Mouse (Mus musculus) MEL (cell line): Measurements from ENCODE around the gene Slc2a3. TPM values are rescaled to one million over a fixed set of nuclear protein-coding genes. Genes with fewer than 3 reads are reported as not detected.

Source experiments
- DNase-seq: peaks from one replicate; pipeline ENCODE4 v3.0.0; 2011; ENCODE audit warnings: low read depth, low spot score
- H3K27ac ChIP-seq: 2 replicates; pipeline ENCODE4 v1.5.1; 2012; ENCODE audit warnings: low read depth, mild to moderate bottlenecking, control low read depth, low read length, moderate library complexity; ENCODE audit not compliant: control insufficient read depth
- H3K27me3 ChIP-seq, 2 experiments: fragments of 150-350 bp in 1 of 2; sonication (generic) in 1 of 2; 2 replicates each; pipeline ENCODE4 v1.6.1; 2012; ENCODE audit warnings: low read length in 2 of 2, mild to moderate bottlenecking in 2 of 2, improper control_type of control experiment in 1 of 2, moderate library complexity in 1 of 2; ENCODE audit not compliant: insufficient read depth in 2 of 2, control insufficient read depth in 1 of 2
- H3K36me3 ChIP-seq, 2 experiments: 2 replicates each; pipeline ENCODE4 v1.6.1; 2012 to 2014; ENCODE audit warnings: low read length in 2 of 2, improper control_type of control experiment in 1 of 2, inconsistent platforms in 1 of 2, mild to moderate bottlenecking in 1 of 2; ENCODE audit not compliant: insufficient read depth in 2 of 2, control insufficient read depth in 1 of 2
- H3K4me1 ChIP-seq, 2 experiments: fragments of 150-350 bp in 1 of 2; sonication (generic) in 1 of 2; 2 replicates each; pipeline ENCODE4 v1.6.1; 2012; ENCODE audit warnings: low read length in 2 of 2, improper control_type of control experiment in 1 of 2, mild to moderate bottlenecking in 1 of 2; ENCODE audit not compliant: insufficient read depth in 2 of 2, control insufficient read depth in 1 of 2
- H3K4me3 ChIP-seq, 2 experiments: fragments of 150-350 bp in 1 of 2; sonication (generic) in 1 of 2; 2 replicates each; pipeline ENCODE4 v1.5.1; 2012; ENCODE audit warnings: low read depth in 2 of 2, low read length in 2 of 2, mild to moderate bottlenecking in 2 of 2, moderate library complexity in 2 of 2, control low read depth in 1 of 2, improper control_type of control experiment in 1 of 2; ENCODE audit not compliant: control insufficient read depth in 1 of 2, insufficient read depth in 1 of 2
- H3K79me2 ChIP-seq: 2 replicates; pipeline ENCODE4 v1.6.1; 2012; ENCODE audit warnings: mild to moderate bottlenecking, low read length, moderate library complexity; ENCODE audit not compliant: control insufficient read depth, poor library complexity, insufficient read depth
- H3K9ac ChIP-seq: 2 replicates; pipeline ENCODE4 v1.6.1; 2012; ENCODE audit warnings: low read depth, mild to moderate bottlenecking, control low read depth, low read length, moderate library complexity; ENCODE audit not compliant: control insufficient read depth, poor library complexity, severe bottlenecking
- H3K9me3 ChIP-seq: fragments of 150-350 bp; sonication (generic); replicated peaks from 2 replicates; pipeline ENCODE4 v1.6.1; 2012; ENCODE audit warnings: mild to moderate bottlenecking, low read length, improper control_type of control experiment, moderate library complexity; ENCODE audit not compliant: insufficient read depth
- BHLHE40 ChIP-seq: IDR thresholded peaks from 2 replicates; pipeline ENCODE4 v1.6.1; 2012; ENCODE audit warnings: low read depth, mild to moderate bottlenecking, inconsistent platforms, low read length, improper control_type of control experiment, borderline replicate concordance
- CHD1 ChIP-seq: IDR thresholded peaks from 2 replicates; pipeline ENCODE4 v1.6.1; 2012; ENCODE audit warnings: low read depth, mild to moderate bottlenecking, inconsistent platforms, low read length, improper control_type of control experiment
- CHD2 ChIP-seq: IDR thresholded peaks from 2 replicates; pipeline ENCODE4 v1.6.1; 2011; ENCODE audit warnings: low read length, improper control_type of control experiment
- CTCF ChIP-seq, 3 experiments: IDR thresholded peaks in 2 of 3; conservative IDR thresholded peaks in 1 of 3; 2 replicates each; pipeline ENCODE4 v1.5.1; 2011 to 2012; ENCODE audit warnings: low read length in 3 of 3, low read depth in 2 of 3, mild to moderate bottlenecking in 2 of 3, improper control_type of control experiment in 1 of 3, inconsistent platforms in 1 of 3, mixed read lengths in 1 of 3, moderate library complexity in 1 of 3; ENCODE audit not compliant: control insufficient read depth in 1 of 3, insufficient read depth in 1 of 3, poor library complexity in 1 of 3, severe bottlenecking in 1 of 3
- EP300 ChIP-seq, 2 experiments: IDR thresholded peaks; 2 replicates each; pipeline ENCODE4 v1.6.1; 2011; ENCODE audit warnings: improper control_type of control experiment in 2 of 2, low read length in 2 of 2, low read depth in 1 of 2, mild to moderate bottlenecking in 1 of 2
- GABPA ChIP-seq: IDR thresholded peaks from 2 replicates; pipeline ENCODE4 v1.6.1; 2012; ENCODE audit warnings: low read depth, mild to moderate bottlenecking, inconsistent platforms, low read length, improper control_type of control experiment, moderate library complexity
- GATA1 ChIP-seq: IDR thresholded peaks from 2 replicates; pipeline ENCODE4 v1.6.1; 2011; ENCODE audit warnings: low read depth, low read length, improper control_type of control experiment
- HCFC1 ChIP-seq: IDR thresholded peaks from 2 replicates; pipeline ENCODE4 v1.6.1; 2012; ENCODE audit warnings: low read depth, mild to moderate bottlenecking, inconsistent platforms, low read length, improper control_type of control experiment, moderate library complexity
- MAFK ChIP-seq: IDR thresholded peaks from 2 replicates; pipeline ENCODE4 v1.6.1; 2011; ENCODE audit warnings: low read depth, mild to moderate bottlenecking, low read length, improper control_type of control experiment, borderline replicate concordance
- MAX ChIP-seq: IDR thresholded peaks from 2 replicates; pipeline ENCODE4 v1.6.1; 2011; ENCODE audit warnings: low read length, improper control_type of control experiment
- MAZ ChIP-seq: IDR thresholded peaks from 2 replicates; pipeline ENCODE4 v1.6.1; 2012; ENCODE audit warnings: low read depth, mild to moderate bottlenecking, inconsistent platforms, low read length, improper control_type of control experiment
- MEF2A ChIP-seq: IDR thresholded peaks from 2 replicates; pipeline ENCODE4 v1.6.1; 2014; ENCODE audit warnings: low read depth, mild to moderate bottlenecking, inconsistent platforms, low read length, improper control_type of control experiment; ENCODE audit not compliant: poor library complexity, insufficient replicate concordance, severe bottlenecking; ENCODE audit errors: extremely low read depth
- MXI1 ChIP-seq: IDR thresholded peaks from 2 replicates; pipeline ENCODE4 v1.6.1; 2011; ENCODE audit warnings: mild to moderate bottlenecking, low read depth, low read length, improper control_type of control experiment
- MYB ChIP-seq: IDR thresholded peaks from 2 replicates; pipeline ENCODE4 v1.6.1; 2011; ENCODE audit warnings: mild to moderate bottlenecking, low read depth, low read length, improper control_type of control experiment
- NELFE ChIP-seq: IDR thresholded peaks from 2 replicates; pipeline ENCODE4 v1.6.1; 2011; ENCODE audit warnings: low read depth, low read length, improper control_type of control experiment
- NRF1 ChIP-seq: IDR thresholded peaks from 2 replicates; pipeline ENCODE4 v1.6.1; 2014; ENCODE audit warnings: low read depth, mild to moderate bottlenecking, inconsistent platforms, low read length, improper control_type of control experiment, moderate library complexity; ENCODE audit not compliant: poor library complexity, insufficient read depth, severe bottlenecking
- POLR2AphosphoS2 ChIP-seq: IDR thresholded peaks from 2 replicates; pipeline ENCODE4 v1.6.1; 2011; ENCODE audit warnings: low read length, improper control_type of control experiment
- POLR2AphosphoS5 ChIP-seq: IDR thresholded peaks from 2 replicates; pipeline ENCODE4 v1.6.1; 2012; ENCODE audit warnings: low read depth, borderline replicate concordance, mild to moderate bottlenecking, inconsistent platforms, low read length, moderate library complexity, mixed read lengths
- RAD21 ChIP-seq: IDR thresholded peaks from 2 replicates; pipeline ENCODE4 v1.6.1; 2011; ENCODE audit warnings: mild to moderate bottlenecking, low read depth, low read length, improper control_type of control experiment
- RCOR1 ChIP-seq: IDR thresholded peaks from 2 replicates; pipeline ENCODE4 v1.6.1; 2012; ENCODE audit warnings: low read depth, mild to moderate bottlenecking, inconsistent platforms, low read length, improper control_type of control experiment
- SIN3A ChIP-seq: IDR thresholded peaks from 2 replicates; pipeline ENCODE4 v1.6.1; 2012; ENCODE audit warnings: low read length, improper control_type of control experiment, inconsistent platforms
- SMC3 ChIP-seq: IDR thresholded peaks from 2 replicates; pipeline ENCODE4 v1.6.1; 2011; ENCODE audit warnings: low read depth, low read length, improper control_type of control experiment
- TAL1 ChIP-seq: IDR thresholded peaks from 2 replicates; pipeline ENCODE4 v1.6.1; 2012; ENCODE audit warnings: mild to moderate bottlenecking, inconsistent platforms, low read length, moderate library complexity, mixed read lengths
- TBP ChIP-seq: IDR thresholded peaks from 2 replicates; pipeline ENCODE4 v1.8.0; 2011; ENCODE audit warnings: low read depth, low read length, improper control_type of control experiment
- TCF12 ChIP-seq: IDR thresholded peaks from 2 replicates; pipeline ENCODE4 v1.6.1; 2014; ENCODE audit warnings: low read depth, mild to moderate bottlenecking, inconsistent platforms, low read length, improper control_type of control experiment, moderate library complexity
- UBTF ChIP-seq: IDR thresholded peaks from 2 replicates; pipeline ENCODE4 v1.6.1; 2012; ENCODE audit warnings: low read depth, mild to moderate bottlenecking, inconsistent platforms, low read length, improper control_type of control experiment, moderate library complexity, borderline replicate concordance; ENCODE audit not compliant: insufficient read depth
- USF1 ChIP-seq: IDR thresholded peaks from 2 replicates; pipeline ENCODE4 v1.6.1; 2014; ENCODE audit warnings: low read depth, mild to moderate bottlenecking, inconsistent platforms, low read length, improper control_type of control experiment, moderate library complexity
- USF2 ChIP-seq, 2 experiments: IDR thresholded peaks; 2 replicates each; pipeline ENCODE4 v1.6.1; 2011 to 2012; ENCODE audit warnings: improper control_type of control experiment in 2 of 2, low read length in 2 of 2, borderline replicate concordance in 1 of 2, inconsistent platforms in 1 of 2, low read depth in 1 of 2, mild to moderate bottlenecking in 1 of 2; ENCODE audit not compliant: insufficient read depth in 1 of 2
- ZC3H11A ChIP-seq: IDR thresholded peaks from 2 replicates; pipeline ENCODE4 v1.6.1; 2012; ENCODE audit warnings: low read depth, mild to moderate bottlenecking, inconsistent platforms, low read length, improper control_type of control experiment
- ZKSCAN1 ChIP-seq: IDR thresholded peaks from 2 replicates; pipeline ENCODE4 v1.6.1; 2012; ENCODE audit warnings: low read depth, mild to moderate bottlenecking, inconsistent platforms, low read length, improper control_type of control experiment, moderate library complexity
- ZMIZ1 ChIP-seq: IDR thresholded peaks from 2 replicates; pipeline ENCODE4 v1.6.1; 2012; ENCODE audit warnings: low read depth, mild to moderate bottlenecking, inconsistent platforms, low read length, improper control_type of control experiment, moderate library complexity
- ZNF384 ChIP-seq: IDR thresholded peaks from 2 replicates; pipeline ENCODE4 v1.6.1; 2012; ENCODE audit warnings: low read depth, mild to moderate bottlenecking, inconsistent platforms, low read length, improper control_type of control experiment
- polyA plus RNA-seq, 2 experiments: library from polyadenylated mRNA; stranded (reverse) in 1 of 2; unstranded in 1 of 2; fragments of >175 nt in 1 of 2; fragments of >200 nt in 1 of 2; gene quantifications; 2 replicates each; pipeline versions ENCODE4 v1.2.1 to v1.2.4; 2012; ENCODE audit warnings: low replicate concordance in 2 of 2, low read depth in 1 of 2; ENCODE audit not compliant: insufficient read length in 2 of 2, insufficient read depth in 1 of 2, missing spikeins in 1 of 2
- total RNA-seq: library from RNA; depleted of rRNA; stranded (reverse); fragments of 300-350 nt; gene quantifications from 2 replicates; pipeline ENCODE4 v1.2.3, GENCODE M21; 2012

Gene Slc2a3
- total and polyA plus RNA-seq, 3 experiments = 78.4 to 93.4 TPM; not detected in 1

DNA sequence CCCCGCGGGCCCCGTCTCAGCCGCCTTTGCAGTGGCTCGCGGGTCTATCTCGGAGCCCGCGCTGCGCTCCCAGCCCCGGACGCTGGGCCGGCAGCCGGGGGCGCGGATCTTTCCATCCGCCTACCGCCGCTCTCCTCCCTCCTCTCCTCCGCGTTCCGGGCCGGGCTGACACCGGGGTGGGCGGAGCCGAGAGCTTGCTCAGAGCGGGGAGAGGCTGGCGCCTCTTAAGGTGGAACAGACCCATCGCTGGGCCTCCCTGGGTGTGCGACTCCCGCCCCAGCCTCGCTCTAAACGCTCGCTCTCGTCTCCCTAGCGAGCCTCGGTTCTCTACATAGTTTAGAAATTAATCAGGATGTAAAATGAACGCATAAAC, 9.8 kb upstream of the Slc2a3 start (continued):
- TF ChIP-seq HCFC1 (no peak; the same call in 1 of the 2 replicates), SIN3A (peak; percentile 22; the same call in 1 of the 2 replicates), RCOR1 (no peak), MEF2A (no peak), ZC3H11A (no peak), TAL1 (no peak), UBTF (no peak), CHD2 (no peak), MAX (no peak), USF1 (no peak), USF2 (IDR thresholded peaks at IDR 0.05; ENCODE audit: borderline replicate concordance in 1 of 2, insufficient read depth in 1 of 2, low read depth in 1 of 2, low read length in 2 of 2) (no peak), TBP (no peak; the same call in 1 of the 2 replicates), NELFE (peak; percentile 21), MAZ (no peak)

DNA sequence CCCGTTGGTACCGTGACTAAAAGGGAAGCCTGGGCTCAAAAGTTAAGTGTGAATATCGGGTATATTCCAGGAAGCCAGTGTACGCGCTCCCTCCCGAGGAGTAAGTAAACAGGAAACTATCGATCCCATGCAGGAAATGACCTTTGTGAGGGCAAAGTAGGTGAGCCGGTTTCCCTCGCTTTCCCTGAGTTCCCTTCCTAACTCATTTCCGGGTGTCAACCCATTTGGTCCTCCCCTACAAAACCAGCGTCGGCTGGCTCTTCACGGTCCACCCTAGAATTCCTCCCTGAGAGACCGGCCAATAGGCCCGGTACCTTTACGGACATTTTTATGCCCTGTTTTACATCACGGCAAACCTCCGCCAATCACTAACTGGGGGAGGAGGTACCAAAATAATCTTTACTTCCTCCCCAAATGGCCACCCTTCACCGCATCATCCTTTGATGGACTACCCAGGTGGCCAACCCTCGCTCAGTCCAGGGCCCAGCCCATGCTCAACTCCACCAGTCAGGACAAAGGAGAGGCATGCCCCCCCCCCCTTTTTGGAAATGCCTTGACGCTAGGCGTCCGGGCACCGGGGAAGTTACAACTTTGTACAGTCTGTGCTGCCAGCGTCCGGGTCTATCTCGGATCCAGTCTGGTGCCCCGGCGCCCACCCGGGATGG, 9.3 kb upstream of the Slc2a3 start:
- DNase-seq = peak; percentile 100
- no peaks in the 10 kb centered on the region for H3K9me3 ChIP-seq
- peaks cover 7 to 14% of the 10 kb centered on the region in 2 experiments for H3K4me1 ChIP-seq
- no peaks in the 10 kb centered on the region for H3K27me3 ChIP-seq
- peak overlapping the region; percentile 96 for H3K27ac ChIP-seq
- peak overlapping the region; percentile 89 for H3K9ac ChIP-seq
- no peaks in the 10 kb centered on the region; the same call in 1 of the 2 replicates for H3K79me2 ChIP-seq
- peaks cover 0 to 17% of the 10 kb centered on the region in 2 experiments; a peak in 2 of 4 replicates for H3K36me3 ChIP-seq
- peak overlapping the region; percentile 86 for H3K4me3 ChIP-seq
- TF ChIP-seq CHD1 = no peak; the same call in 1 of the 2 replicates
- TF ChIP-seq GABPA = no peak
- TF ChIP-seq USF1 = no peak; the same call in 1 of the 2 replicates
- no peak for TF ChIP-seq MAFK
- peak; percentile 91 for TF ChIP-seq HCFC1
- TF ChIP-seq SIN3A = peak; percentile 95
- TF ChIP-seq TCF12 = peak; percentile 6; the same call in 1 of the 2 replicates
- peak; percentile 71 for TF ChIP-seq MAX
- TF ChIP-seq MXI1 = peak; percentile 25; the same call in 1 of the 2 replicates
- TF ChIP-seq ZMIZ1 = peak; percentile 41
- TF ChIP-seq CHD2 = peak; percentile 66
- TF ChIP-seq SMC3 = no peak
- no peak for TF ChIP-seq GATA1
- TF ChIP-seq RCOR1 = no peak
- no peak for TF ChIP-seq ZNF384
- TF ChIP-seq EP300 (IDR thresholded peaks at IDR 0.05; ENCODE audit: low read depth in 1 of 2, low read length in 2 of 2) = peak in 1 of 2 experiments; percentile 54; a peak in 2 of 4 replicates
- TF ChIP-seq RAD21 = no peak
- no peak; a peak in 1 of 6 replicates for TF ChIP-seq CTCF (IDR thresholded peaks at IDR 0.05 in 2 of 3, conservative IDR thresholded peaks at IDR 0.05 in 1 of 3; ENCODE audit: control insufficient read depth in 1 of 3, insufficient read depth in 1 of 3, low read depth in 2 of 3, low read length in 3 of 3, poor library complexity in 1 of 3, severe bottlenecking in 1 of 3)
- TF ChIP-seq TBP = peak; percentile 75
- no peak for TF ChIP-seq BHLHE40
- no peak for TF ChIP-seq POLR2AphosphoS5
- TF ChIP-seq POLR2AphosphoS2 = peak; percentile 81; the same call in 1 of the 2 replicates
- TF ChIP-seq NRF1 = peak; percentile 13; the same call in 1 of the 2 replicates
- TF ChIP-seq ZKSCAN1 = no peak
- TF ChIP-seq TAL1 = no peak
- no peak for TF ChIP-seq MYB
- no peak for TF ChIP-seq UBTF
